Comparison of ENCODE assay signal across 11 mouse cellular contexts in the genomic region with DNA sequence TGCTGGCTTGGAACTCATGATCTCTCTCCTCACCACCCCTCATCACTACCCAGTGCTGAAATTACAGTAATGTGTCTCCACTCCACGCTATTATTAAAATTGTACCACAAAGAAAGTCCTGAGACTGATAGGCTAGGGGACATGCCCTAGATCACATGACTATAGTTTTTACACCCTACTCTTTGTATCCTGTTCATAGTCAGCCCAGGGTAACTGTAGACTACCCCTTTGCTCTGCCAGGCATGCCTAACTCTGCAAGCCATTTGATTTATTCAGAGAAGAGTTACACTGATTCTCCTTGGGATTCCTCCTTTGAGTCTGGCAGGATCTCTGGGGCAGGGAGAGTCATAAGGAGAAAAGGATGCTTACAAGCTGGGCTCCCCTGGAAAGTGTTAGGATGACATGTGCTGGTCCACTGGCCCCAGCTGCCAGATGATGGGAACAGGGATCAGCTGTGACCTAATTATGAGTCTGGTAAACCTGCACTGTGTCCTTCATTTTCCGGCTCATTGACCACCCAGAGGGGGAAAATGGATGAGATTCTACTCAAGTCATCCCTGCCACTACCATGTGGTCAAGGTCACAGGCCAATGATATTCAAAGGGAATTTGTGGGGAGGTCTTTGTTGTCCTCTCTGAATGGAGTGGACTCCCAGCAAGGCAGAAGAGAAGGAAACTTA.
DNase-seq lines count a peak whose midpoint lies in the region; ATAC-seq and TF ChIP-seq lines count a peak whose summit lies in the region.
"Had no signal": no experiment of that assay in that cellular context is flagged by ENCODE, and none has a peak within 500 bp of the region (broad histone marks: within the 10 kb centered on the region; RNA-seq: fewer than 3 reads in every experiment).

No protein-coding gene starts in this region.

- no peaks in the 10 kb centered on the region for H3K36me3 ChIP-seq in forebrain, embryonic 13.5 days (ENCODE audit: poor library complexity, severe bottlenecking)
- H3K36me3 ChIP-seq in midbrain, postnatal 0 days (ENCODE audit: insufficient read depth, low read length) = no peaks in the 10 kb centered on the region

- TF ChIP-seq CTCF in midbrain, postnatal 0 days (IDR thresholded peaks at IDR 0.05) = no peak

- H3K4me1 ChIP-seq in forebrain, embryonic 13.5 days = peaks cover 4% of the 10 kb centered on the region; the same call in 1 of the 2 replicates
- H3K4me1 ChIP-seq in midbrain, postnatal 0 days (ENCODE audit: insufficient read depth, low read length) = no peaks in the 10 kb centered on the region
- H3K4me1 ChIP-seq: megakaryocyte, embryonic 14.5 days had no signal

- peak; percentile 41; the same call in 1 of the 2 replicates for ATAC-seq in forebrain, embryonic 13.5 days
- peak; percentile 52; the same call in 1 of the 2 replicates for ATAC-seq in midbrain, postnatal 0 days (ENCODE audit: low FRiP score)

- H3K9me3 ChIP-seq in forebrain, embryonic 13.5 days (replicated peaks) = no peaks in the 10 kb centered on the region
- no peaks in the 10 kb centered on the region for H3K9me3 ChIP-seq in midbrain, postnatal 0 days (ENCODE audit: low read length)
- H3K9me3 ChIP-seq: megakaryocyte, embryonic 14.5 days had no signal

- H3K27ac ChIP-seq in forebrain, embryonic 13.5 days = 0 out of 2 replicates have a peak overlapping the region, but pooled peaks have one; percentile 7
- no peak overlapping the region for H3K27ac ChIP-seq in midbrain, postnatal 0 days (ENCODE audit: low read depth, low read length)

- H3K4me3 ChIP-seq in forebrain, embryonic 13.5 days = no peak overlapping the region
- H3K4me3 ChIP-seq in midbrain, postnatal 0 days (ENCODE audit: low read depth, low read length) = no peak overlapping the region
- H3K4me3 ChIP-seq: erythroblast, embryonic 14.5 days; megakaryocyte, embryonic 14.5 days had no signal

- no peak overlapping the region for H3K9ac ChIP-seq in forebrain, embryonic 13.5 days
- H3K9ac ChIP-seq in midbrain, postnatal 0 days (replicated peaks; ENCODE audit: low read length, poor library complexity, severe bottlenecking) = no peak overlapping the region

- DNase-seq in kidney, postnatal 4 days = peak; percentile 1 to 4
- no peak for DNase-seq in kidney, adult 8-10 months
- peak; percentile 11 for DNase-seq in cerebellum, adult 9-10 months
- DNase-seq in midbrain, postnatal 0 days (ENCODE audit: low spot score) = peak; percentile 82
- no peak for DNase-seq in layer of hippocampus, postnatal 36 days
- DNase-seq in thymus, postnatal 10 days (ENCODE audit: low spot score in 2 of 2) = no peak
- no peak for DNase-seq in layer of hippocampus, adult 8-10 months (ENCODE audit: low spot score in 2 of 2)

- H3K4me2 ChIP-seq in forebrain, embryonic 13.5 days = no peak overlapping the region
- H3K4me2 ChIP-seq in midbrain, postnatal 0 days (ENCODE audit: low read depth, low read length, poor library complexity, severe bottlenecking) = no peak overlapping the region

- H3K27me3 ChIP-seq in forebrain, embryonic 13.5 days = no peaks in the 10 kb centered on the region
- H3K27me3 ChIP-seq in midbrain, postnatal 0 days (ENCODE audit: insufficient read depth, low read length) = no peaks in the 10 kb centered on the region
- H3K27me3 ChIP-seq: CH12.LX; megakaryocyte, embryonic 14.5 days had no signal

- 71% methylated on average over 2 of the region's 2 CpGs for WGBS in forebrain, embryonic 13.5 days
- 72% methylated on average over 2 of the region's 2 CpGs for WGBS in midbrain, postnatal 0 days

Comparison
In these comparisons a context has a peak if more than half of its experiments do, and no peak if none do; other contexts are left out.
1. DNase-seq: peak in kidney, postnatal 4 days (2 of 2), cerebellum, adult 9-10 months (single experiment) and midbrain, postnatal 0 days (single experiment); none in kidney, adult 8-10 months (0 of 2), layer of hippocampus, postnatal 36 days (0 of 2), thymus, postnatal 10 days (0 of 2) and layer of hippocampus, adult 8-10 months (0 of 2).